Mouse (Mus musculus): Measurements from ENCODE around the gene Sox13.

DNA sequence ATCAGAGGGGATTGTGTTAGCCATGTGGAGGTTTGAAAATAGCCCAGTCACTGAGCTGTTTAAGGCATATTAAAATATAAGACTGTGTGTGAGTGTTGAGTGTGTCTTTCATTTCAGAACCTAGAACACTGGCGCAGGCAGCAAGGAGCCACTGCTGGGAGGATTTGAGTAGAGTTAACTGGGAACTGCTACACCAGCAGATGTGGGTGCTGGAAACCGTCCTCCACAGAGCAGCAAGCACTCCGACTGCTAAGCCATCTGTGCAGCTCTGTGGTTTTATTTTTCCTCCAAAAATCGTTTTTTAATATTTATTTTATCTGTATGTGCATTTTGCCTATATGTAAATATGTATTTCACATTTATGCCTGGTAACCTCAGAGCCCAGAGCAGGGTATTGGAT is 29.5 kb downstream of the Sox13 start:
- no peak for TF ChIP-seq CTCF (IDR thresholded peaks at IDR 0.05; ENCODE audit: borderline replicate concordance, control insufficient read depth, extremely low read depth, insufficient read depth, low read length, poor library complexity)
- no peak for TF ChIP-seq POLR2A (IDR thresholded peaks at IDR 0.05; ENCODE audit: control insufficient read depth, extremely low read depth, insufficient read depth, low read length, poor library complexity)
